Mouse (Mus musculus) lung, postnatal 25 days (tissue): ENCODE measurements around the gene Akr1c12.
A peak's percentile ranks its signal among the peaks of the same experiment; 100 is the strongest.
"Not testable (repeated sequence)": the region's sequence is repeated elsewhere in the genome, so short reads cannot be mapped to it uniquely, and the experiment has no call there.

ENCODE experiments used
- DNase-seq: peaks from one replicate; pipeline ENCODE4 v3.0.0; 2022; ENCODE audit warnings: low spot score

Gene Akr1c12

GRCm38 (mm10) chr13:4279284-4279683 lies at the start of gene Akr1c12:
TSS of gene Akr1c12 (minus strand) at chr13:4279433.
- no peak for DNase-seq

- DNase-seq = no peak
These were observed 39.5 kb upstream of the Akr1c12 start for GRCm38 (mm10) chr13:4318773-4319172.

- DNase-seq = no peak
These were observed 34.7 kb upstream of the Akr1c12 start for GRCm38 (mm10) chr13:4313907-4314306.

GRCm38 (mm10) chr13:4304861-4305565 lies 25.8 kb upstream of the Akr1c12 start:
- no peak for DNase-seq

- no peak for DNase-seq
These were observed 17.8 kb upstream of the Akr1c12 start for GRCm38 (mm10) chr13:4296991-4297390.

GRCm38 (mm10) chr13:4281471-4282412 lies 2.5 kb upstream of the Akr1c12 start:
- DNase-seq = peak; percentile 46

- DNase-seq = no peak
These were observed 1.7 kb downstream of the Akr1c12 start for GRCm38 (mm10) chr13:4277526-4277925.

- no peak for DNase-seq
These were observed 8.4 kb downstream of the Akr1c12 start for GRCm38 (mm10) chr13:4270860-4271259.

- not testable (repeated sequence) for DNase-seq
These were observed 13.8 kb downstream of the Akr1c12 start for GRCm38 (mm10) chr13:4265455-4265854.

GRCm38 (mm10) chr13:4265047-4265446 lies 14.2 kb downstream of the Akr1c12 start:
- no peak for DNase-seq

GRCm38 (mm10) chr13:4264612-4265011 lies 14.6 kb downstream of the Akr1c12 start:
- DNase-seq = no peak

GRCm38 (mm10) chr13:4257349-4257748 lies 21.9 kb downstream of the Akr1c12 start:
- no peak for DNase-seq

- DNase-seq = not testable (repeated sequence)
These were observed 22.3 kb downstream of the Akr1c12 start for GRCm38 (mm10) chr13:4256894-4257293.

GRCm38 (mm10) chr13:4249347-4249746 lies 29.9 kb downstream of the Akr1c12 start:
- DNase-seq = no peak

- peak; percentile 14 for DNase-seq
These were observed 34.2 kb downstream of the Akr1c12 start for GRCm38 (mm10) chr13:4244861-4245559.

- peak; percentile 59 for DNase-seq
These were observed 45.6 kb downstream of the Akr1c12 start for GRCm38 (mm10) chr13:4233536-4234172.

GRCm38 (mm10) chr13:4233135-4233534 lies 46.1 kb downstream of the Akr1c12 start:
- DNase-seq = peak; percentile 5

GRCm38 (mm10) chr13:4230841-4231623 lies 48.2 kb downstream of the Akr1c12 start:
- DNase-seq = no peak

- peak; percentile 58 for DNase-seq
These were observed 50.8 kb downstream of the Akr1c12 start, which contains the start of gene Akr1c19 for GRCm38 (mm10) chr13:4228441-4228840. TSS of gene Akr1c19 (plus strand) at chr13:4228700.
